Mouse (Mus musculus) ES-CJ7 (cell line): Measurements from ENCODE around the gene Ccdc36.

Experiments used
- DNase-seq: peaks from one replicate; pipeline ENCODE4 v3.0.0; 2011; ENCODE audit warnings: low read depth, low spot score

Ccdc36 gene

DNA sequence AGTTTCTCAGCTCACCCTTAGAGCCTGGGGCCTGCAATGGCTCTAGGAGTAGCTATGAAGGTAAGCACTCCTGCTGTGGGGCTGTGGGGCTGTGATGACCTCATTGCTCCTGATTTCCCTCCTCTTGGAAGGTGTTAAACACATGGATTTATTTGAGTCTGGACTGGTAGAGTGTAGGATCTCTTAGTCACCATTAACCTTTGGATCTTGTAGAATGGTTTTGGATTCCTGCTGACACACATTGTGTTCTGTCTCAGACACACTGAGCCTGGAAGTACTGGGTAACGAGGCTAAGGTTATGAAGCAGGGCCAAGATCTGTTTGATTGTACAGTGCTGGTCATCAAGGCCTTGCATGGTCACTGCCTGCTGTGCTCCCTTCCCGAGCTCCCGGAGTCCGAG, 49.0 kb downstream of the Ccdc36 start:
- no peak for DNase-seq

DNA sequence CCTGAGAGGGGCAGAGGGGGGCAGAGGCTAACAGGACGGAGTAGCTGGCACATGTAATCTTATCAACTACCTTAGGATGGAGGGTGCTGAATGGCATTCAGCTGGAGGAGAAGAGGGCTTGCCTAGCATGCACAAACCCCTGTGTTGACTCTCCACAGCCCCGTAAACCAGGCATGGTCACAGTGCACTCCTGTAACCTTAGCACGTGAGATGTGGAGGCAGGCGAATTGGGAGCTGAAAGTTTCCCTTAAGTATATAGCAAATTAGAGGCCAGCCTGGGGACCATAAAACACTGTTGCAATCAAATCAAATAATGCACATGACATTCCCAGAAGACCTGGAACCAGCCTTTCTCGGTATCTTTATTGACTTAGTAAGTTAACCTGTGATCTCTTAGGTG, 49.5 kb downstream of the Ccdc36 start:
- no peak for DNase-seq

DNA sequence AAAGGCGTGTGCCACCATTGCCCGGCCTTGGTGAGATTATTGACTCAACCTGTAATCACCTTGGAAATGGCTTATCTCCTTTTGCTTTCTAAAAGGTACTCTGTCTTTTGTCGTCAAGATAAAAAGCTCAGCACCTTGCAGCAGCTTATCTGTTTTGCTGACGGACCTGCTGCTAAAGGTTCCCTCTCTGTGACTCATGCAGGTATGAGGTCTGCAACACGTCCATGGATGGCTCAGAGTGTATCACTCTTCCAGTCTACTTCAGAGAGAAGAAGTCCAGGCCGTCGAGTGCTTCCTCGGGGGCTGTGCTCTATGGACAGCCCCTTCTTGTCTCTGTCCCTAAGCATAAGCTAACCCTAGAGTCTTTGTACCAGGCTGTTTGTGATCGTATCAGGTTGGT, 50.0 kb downstream of the Ccdc36 start:
- DNase-seq, result no peak
